Comparison of ENCODE assay signal across 17 mouse cellular contexts in the genomic region with DNA sequence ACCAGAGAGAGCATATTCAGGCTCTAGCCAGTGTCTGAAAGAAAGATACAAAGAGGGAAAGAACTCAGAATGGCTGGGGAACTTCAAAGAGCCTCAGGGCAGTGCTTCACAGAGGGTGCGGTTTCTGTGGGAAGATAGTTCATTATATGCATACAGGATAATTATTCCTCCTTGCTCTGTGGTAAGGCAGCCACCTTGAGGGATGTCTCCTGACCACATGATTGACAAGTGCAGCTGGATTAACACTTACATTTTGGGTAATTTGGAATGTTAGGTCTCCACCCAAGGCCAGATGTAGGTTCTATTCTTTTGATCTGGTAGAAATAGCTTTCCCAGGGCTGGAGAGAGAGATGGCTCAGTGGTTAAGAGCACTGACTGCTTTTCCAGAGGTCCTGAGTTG. TPM values are rescaled to one million over a fixed set of nuclear protein-coding genes. Genes with fewer than 3 reads are reported as not detected.
"Had no signal": no experiment of that assay in that cellular context is flagged by ENCODE, and none has a peak within 500 bp of the region (broad histone marks: within the 10 kb centered on the region; RNA-seq: fewer than 3 reads in every experiment).

No protein-coding gene starts in this region.

- H3K4me3 ChIP-seq: midbrain, embryonic 10.5 days; midbrain, embryonic 13.5 days; midbrain, embryonic 15.5 days; neural tube, embryonic 12.5 days; stomach, embryonic 15.5 days had no signal

- H3K9ac ChIP-seq: lung, embryonic 14.5 days; midbrain, embryonic 13.5 days; midbrain, embryonic 15.5 days; neural tube, embryonic 12.5 days; stomach, embryonic 15.5 days had no signal

- H3K36me3 ChIP-seq: midbrain, embryonic 10.5 days; midbrain, embryonic 13.5 days; midbrain, embryonic 15.5 days; neural tube, embryonic 12.5 days; stomach, embryonic 15.5 days had no signal

- H3K4me2 ChIP-seq: lung, embryonic 14.5 days; midbrain, embryonic 13.5 days; midbrain, embryonic 15.5 days; neural tube, embryonic 12.5 days; stomach, embryonic 15.5 days had no signal

- DNase-seq: lung, adult 18-20 months; lung, embryonic 14.5 days; lung, postnatal 10 days; lung, postnatal 4 days; right cerebral cortex, postnatal 14 days; thymus, adult 2 months; thymus, postnatal 25 days; thymus, postnatal 4 days had no signal

- H3K27ac ChIP-seq: midbrain, embryonic 10.5 days; midbrain, embryonic 13.5 days; midbrain, embryonic 15.5 days; neural tube, embryonic 12.5 days; stomach, embryonic 15.5 days; stomach, postnatal 0 days had no signal

- H3K9me3 ChIP-seq: midbrain, embryonic 10.5 days; midbrain, embryonic 13.5 days; midbrain, embryonic 15.5 days; neural tube, embryonic 12.5 days; stomach, embryonic 15.5 days had no signal

- ATAC-seq: midbrain, embryonic 13.5 days; midbrain, embryonic 15.5 days had no signal

RNA-seq across cellular contexts. Expression of a gene that starts 3.1 kb away (rescaled TPM):
- total RNA-seq: megakaryocyte, adult 5-6 weeks; megakaryocyte-erythroid progenitor cell, adult 5-6 weeks; neutrophil, adult 5-6 weeks had no signal
